Mouse (Mus musculus) embryonic facial prominence, embryonic 13.5 days (tissue): Measurements from ENCODE around the gene 1600002K03Rik. TPM values are rescaled to one million over a fixed set of nuclear protein-coding genes. Genes with fewer than 3 reads are reported as not detected.

Experiments
- ATAC-seq: fragments of 200-750 bp; cut with Nextera tagmentation; 2 replicates; pipeline ENCODE4 v1.8.0; 2017; ENCODE audit warnings: low read depth; ENCODE audit not compliant: insufficient number of reproducible peaks, insufficient read depth, low FRiP score, low TSS enrichment
- H3K27ac ChIP-seq: fragments of 300-500 bp; sonication (generic); 2 replicates; pipeline ENCODE4 v1.5.1; 2015; ENCODE audit warnings: moderate library complexity, mild to moderate bottlenecking, inconsistent platforms
- H3K27me3 ChIP-seq: fragments of 300-500 bp; sonication (generic); 2 replicates; pipeline ENCODE4 v1.6.1; 2015; ENCODE audit warnings: mild to moderate bottlenecking, inconsistent platforms
- H3K36me3 ChIP-seq: fragments of 300-500 bp; sonication (generic); 2 replicates; pipeline ENCODE4 v1.6.1; 2015; ENCODE audit warnings: mild to moderate bottlenecking, inconsistent platforms
- H3K4me1 ChIP-seq: fragments of 300-500 bp; sonication (generic); 2 replicates; pipeline ENCODE4 v1.6.1; 2015; ENCODE audit warnings: inconsistent platforms
- H3K4me2 ChIP-seq: fragments of 300-500 bp; sonication (generic); 2 replicates; pipeline ENCODE4 v1.6.1; 2015; ENCODE audit warnings: moderate library complexity, mild to moderate bottlenecking, inconsistent platforms
- H3K4me3 ChIP-seq: fragments of 300-500 bp; sonication (generic); 2 replicates; pipeline ENCODE4 v1.5.1; 2015; ENCODE audit warnings: mild to moderate bottlenecking, inconsistent platforms
- H3K9ac ChIP-seq: fragments of 300-500 bp; sonication (generic); 2 replicates; pipeline ENCODE4 v1.6.1; 2015; ENCODE audit warnings: mild to moderate bottlenecking, inconsistent platforms
- H3K9me3 ChIP-seq: fragments of 300-500 bp; sonication (generic); 2 replicates; pipeline ENCODE4 v1.6.1; 2016; ENCODE audit warnings: inconsistent platforms
- WGBS: fragments of 180-500 bp; shearing (Covaris S2); methylation state at CpG from one replicate; pipeline ENCODE4 v1.1.7; 2015; ENCODE audit warnings: mixed read lengths; 5-methylcytosine and 5-hydroxymethylcytosine counted together
- polyA plus RNA-seq: library from polyadenylated mRNA; unstranded; fragments of >200 nt; fragmentation: Nextera tagmentation; extraction: Ambion mirVana; gene quantifications from 2 replicates; pipeline ENCODE4 v1.2.1, GENCODE M21; 2015

1600002K03Rik gene
- polyA plus RNA-seq, 1 experiment from 2014 or later: 11.6 TPM

DNA sequence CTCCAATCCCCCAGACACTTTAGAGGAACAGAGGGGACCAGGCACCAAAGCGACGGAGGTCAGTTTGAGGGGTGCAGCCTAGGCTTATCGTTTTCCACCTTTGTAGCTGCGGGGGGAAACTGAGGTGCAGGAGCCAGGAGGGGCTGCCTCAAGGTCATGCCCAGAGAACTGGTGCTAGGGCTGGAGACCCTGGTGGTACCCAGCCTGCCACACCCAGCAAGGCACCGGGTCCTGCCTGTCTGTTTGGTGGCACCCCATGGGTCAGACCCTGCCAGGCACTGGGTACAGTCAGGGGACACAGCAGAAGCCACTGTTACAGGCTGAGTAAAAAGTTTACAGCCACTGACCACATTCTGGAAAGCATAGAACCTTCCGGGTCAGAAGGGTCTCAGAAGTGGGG, 7.5 kb downstream of the 1600002K03Rik start:
- WGBS: 34% methylated on average over 6 of the region's 6 CpGs
- no peak for ATAC-seq
- Histone ChIP-seq H3K36me3 (peaks cover 22% of the 10 kb centered on the region), H3K4me3 (peak overlapping the region; percentile 76), H3K27ac (peak overlapping the region; percentile 77), H3K9ac (peak overlapping the region; percentile 97), H3K27me3 (no peaks in the 10 kb centered on the region), H3K4me1 (peaks cover 23% of the 10 kb centered on the region), H3K4me2 (peak overlapping the region; percentile 89), H3K9me3 (no peaks in the 10 kb centered on the region)

DNA sequence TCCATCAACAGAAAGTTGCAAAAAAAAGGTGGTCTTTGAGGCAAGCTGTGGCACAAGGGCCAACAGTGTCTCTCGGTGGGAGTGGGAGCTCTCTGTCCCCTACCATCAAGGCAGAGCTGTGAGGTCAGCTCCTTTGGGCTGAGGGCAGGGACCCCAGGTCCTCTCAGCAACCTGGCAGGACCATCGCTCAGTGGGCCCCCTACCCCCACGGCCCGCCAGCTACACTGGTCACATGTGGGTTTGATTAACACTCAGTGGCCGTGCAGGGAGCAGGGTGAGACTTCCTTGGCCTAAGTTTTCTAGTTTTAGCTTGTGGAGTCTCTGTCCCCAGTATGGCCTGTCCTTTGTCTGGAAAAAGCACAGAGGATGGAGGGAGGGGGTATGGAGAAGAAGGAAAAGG, 8.1 kb downstream of the 1600002K03Rik start:
- ATAC-seq: no peak
- H3K9me3 ChIP-seq: no peaks in the 10 kb centered on the region
- no peak overlapping the region for H3K27ac ChIP-seq
- no peaks in the 10 kb centered on the region for H3K27me3 ChIP-seq
- H3K9ac ChIP-seq: peak overlapping the region; percentile 97
- peaks cover 22% of the 10 kb centered on the region for H3K36me3 ChIP-seq
- H3K4me1 ChIP-seq: peaks cover 28% of the 10 kb centered on the region
- H3K4me3 ChIP-seq: peak overlapping the region; percentile 76
- peak overlapping the region; percentile 89 for H3K4me2 ChIP-seq
- WGBS: 19% methylated on average over 5 of the region's 5 CpGs

DNA sequence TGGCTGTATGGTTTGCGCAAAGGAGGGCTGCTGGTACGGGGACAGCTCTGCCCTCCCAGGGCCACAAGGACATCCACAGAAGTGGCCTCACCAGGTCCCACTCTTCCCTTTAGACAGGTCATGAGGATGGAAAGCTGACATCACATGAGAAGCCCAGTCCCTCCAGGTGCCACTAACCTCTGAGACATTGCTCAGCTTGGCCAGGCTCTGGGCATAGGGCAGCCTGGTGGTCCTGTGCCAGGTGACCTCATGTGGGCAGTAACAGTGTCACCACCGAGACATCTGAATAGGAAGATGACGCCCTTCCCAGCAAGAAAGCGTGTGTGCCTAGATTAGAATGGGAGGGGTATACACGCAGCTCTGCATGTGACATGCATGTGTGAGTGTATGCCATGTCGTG, 9.8 kb downstream of the 1600002K03Rik start:
- no peak for ATAC-seq
- Histone ChIP-seq H3K4me2 (no peak overlapping the region), H3K4me3 (no peak overlapping the region), H3K27me3 (no peaks in the 10 kb centered on the region), H3K9me3 (no peaks in the 10 kb centered on the region), H3K27ac (no peak overlapping the region), H3K36me3 (peaks cover 34% of the 10 kb centered on the region), H3K9ac (no peak overlapping the region), H3K4me1 (peaks cover 31% of the 10 kb centered on the region)
- 88% methylated on average over 7 of the region's 7 CpGs for WGBS

DNA sequence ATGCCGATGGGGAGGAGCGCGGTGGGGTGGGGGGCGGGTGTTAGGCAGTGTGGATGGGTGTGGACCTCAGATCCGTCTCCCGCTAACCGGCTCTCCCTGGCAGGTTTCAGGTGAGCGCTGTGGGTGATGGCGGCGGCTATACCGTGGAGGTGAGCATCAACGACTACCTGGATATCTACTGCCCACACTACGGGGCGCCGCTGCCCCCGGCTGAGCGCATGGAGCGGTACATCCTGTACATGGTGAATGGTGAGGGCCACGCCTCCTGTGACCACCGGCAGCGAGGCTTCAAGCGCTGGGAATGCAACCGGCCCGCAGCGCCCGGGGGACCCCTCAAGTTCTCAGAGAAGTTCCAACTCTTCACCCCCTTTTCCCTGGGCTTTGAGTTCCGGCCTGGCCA, 13.9 kb downstream of the 1600002K03Rik start:
- peaks cover 31% of the 10 kb centered on the region for H3K27me3 ChIP-seq
- no peak for ATAC-seq
- H3K27ac ChIP-seq: no peak overlapping the region
- H3K9ac ChIP-seq: 0 out of 2 replicates have a peak overlapping the region, but pooled peaks have one; percentile 16
- 45% methylated on average over 27 of the region's 27 CpGs for WGBS
- peaks cover 27% of the 10 kb centered on the region for H3K4me1 ChIP-seq
- peaks cover 52% of the 10 kb centered on the region for H3K36me3 ChIP-seq
- no peak overlapping the region for H3K4me3 ChIP-seq
- H3K4me2 ChIP-seq: no peak overlapping the region
- H3K9me3 ChIP-seq: no peaks in the 10 kb centered on the region

DNA sequence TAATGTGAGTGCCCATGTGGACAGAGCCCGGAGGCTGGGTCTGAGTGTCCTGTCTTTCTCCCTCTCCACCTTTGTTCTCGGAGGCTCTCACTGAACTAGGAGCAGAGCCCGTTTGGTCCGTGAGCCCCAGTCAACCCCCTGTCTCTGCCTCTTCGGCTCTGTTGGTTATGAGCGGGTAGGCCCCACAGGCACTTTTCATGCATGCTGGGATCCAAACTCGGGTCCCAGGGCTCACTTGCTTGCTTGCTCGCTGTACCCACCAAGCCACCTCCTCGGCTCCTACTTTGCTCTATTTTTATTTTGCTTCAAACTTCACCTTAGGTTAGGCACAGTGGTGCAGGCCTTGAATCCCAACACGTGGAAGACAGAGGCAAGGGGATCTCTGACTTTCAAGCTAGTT, 15.0 kb downstream of the 1600002K03Rik start:
- no peak overlapping the region for H3K4me2 ChIP-seq
- no peak for ATAC-seq
- WGBS: 86% methylated on average over 10 of the region's 10 CpGs
- H3K27me3 ChIP-seq: peaks cover 42% of the 10 kb centered on the region
- peaks cover 22% of the 10 kb centered on the region for H3K4me1 ChIP-seq
- peaks cover 43% of the 10 kb centered on the region for H3K36me3 ChIP-seq
- H3K9ac ChIP-seq: no peak overlapping the region
- H3K4me3 ChIP-seq: no peak overlapping the region
- H3K27ac ChIP-seq: no peak overlapping the region
- no peaks in the 10 kb centered on the region for H3K9me3 ChIP-seq

DNA sequence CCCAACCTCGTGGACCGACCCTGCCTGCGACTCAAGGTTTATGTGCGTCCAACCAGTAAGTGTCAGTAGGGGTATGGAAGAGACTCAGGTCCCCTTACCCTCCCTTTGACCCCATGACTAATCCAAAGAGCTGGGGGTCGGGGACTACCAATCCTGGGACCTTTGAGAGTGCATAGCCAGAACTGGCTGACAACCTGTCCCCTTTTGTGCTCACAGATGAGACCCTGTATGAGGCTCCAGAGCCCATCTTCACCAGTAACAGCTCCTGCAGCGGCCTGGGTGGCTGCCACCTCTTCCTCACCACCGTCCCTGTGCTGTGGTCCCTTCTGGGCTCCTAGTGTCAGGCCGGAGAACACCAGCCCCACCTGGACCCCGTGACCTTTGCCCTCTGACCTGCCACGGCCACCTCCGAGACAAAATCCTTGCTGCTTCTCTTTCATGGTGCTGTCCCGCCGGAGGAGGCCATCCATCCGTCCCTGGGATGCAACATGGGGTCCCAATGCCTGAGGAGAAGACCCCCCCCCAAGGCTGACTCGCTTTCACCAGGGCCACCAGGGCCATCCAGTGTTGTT, 15.8 kb downstream of the 1600002K03Rik start:
- peaks cover 22% of the 10 kb centered on the region for H3K4me1 ChIP-seq
- H3K36me3 ChIP-seq: peaks cover 35% of the 10 kb centered on the region
- H3K9ac ChIP-seq: no peak overlapping the region
- no peak overlapping the region for H3K4me3 ChIP-seq
- no peaks in the 10 kb centered on the region for H3K9me3 ChIP-seq
- ATAC-seq: no peak
- no peak overlapping the region for H3K4me2 ChIP-seq
- no peak overlapping the region for H3K27ac ChIP-seq
- H3K27me3 ChIP-seq: peaks cover 46% of the 10 kb centered on the region
- WGBS: 71% methylated on average over 15 of the region's 15 CpGs

DNA sequence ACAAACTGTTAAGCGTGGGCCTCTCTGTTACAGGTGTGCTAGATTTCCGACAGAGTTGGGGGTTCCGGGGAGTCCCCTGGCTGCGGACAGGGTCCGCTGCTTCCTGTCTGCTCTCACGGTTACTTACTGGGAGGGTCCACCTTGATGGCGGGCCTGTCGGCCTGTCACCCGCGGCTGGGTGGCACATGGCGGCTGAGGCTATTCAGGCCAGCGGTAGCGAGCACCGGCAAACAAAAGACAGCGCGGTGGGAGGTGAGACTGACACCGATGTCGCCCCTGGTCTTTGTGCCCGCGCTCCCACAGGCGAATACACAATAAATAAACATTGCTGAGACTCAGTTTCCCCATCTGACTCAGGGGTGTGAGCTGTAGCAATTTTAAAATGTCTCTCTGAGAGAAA, 17.3 kb downstream of the 1600002K03Rik start:
- Histone ChIP-seq H3K4me2 (peak overlapping the region; percentile 79), H3K27me3 (peaks cover 46% of the 10 kb centered on the region), H3K4me3 (peak overlapping the region; percentile 49), H3K4me1 (peaks cover 22% of the 10 kb centered on the region), H3K9ac (peak overlapping the region; percentile 73), H3K9me3 (no peaks in the 10 kb centered on the region), H3K27ac (no peak overlapping the region), H3K36me3 (peaks cover 30% of the 10 kb centered on the region)
- 10% methylated on average over 21 of the region's 21 CpGs for WGBS
- ATAC-seq: no peak

DNA sequence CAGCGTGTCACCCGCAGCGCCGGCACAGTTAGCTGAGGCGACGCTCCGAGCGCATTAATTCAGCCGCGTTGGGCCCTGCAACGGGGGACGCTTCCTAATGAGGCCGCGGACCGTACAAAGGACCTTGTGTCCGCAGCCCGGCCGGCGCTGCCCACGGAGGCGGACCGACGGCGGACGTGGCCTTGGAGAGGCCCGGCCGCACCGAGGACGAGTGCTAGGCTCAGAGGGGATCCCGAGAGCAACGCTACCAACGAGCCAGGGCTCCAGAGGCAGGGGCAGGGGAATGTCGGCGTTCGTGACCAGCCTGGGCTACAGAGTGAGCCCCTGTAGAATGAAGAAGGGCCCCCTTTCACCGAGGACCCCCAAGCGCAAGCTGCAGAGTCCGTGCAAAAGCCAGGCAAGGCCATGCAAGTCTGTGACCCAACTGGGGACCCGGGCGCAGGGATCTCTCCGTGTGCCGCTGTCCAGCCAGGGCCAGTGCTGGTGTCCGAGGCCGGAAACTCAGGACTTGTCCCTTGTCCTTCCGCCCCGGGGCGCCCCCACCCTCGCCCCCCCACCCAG, 17.8 kb downstream of the 1600002K03Rik start:
- Histone ChIP-seq H3K9me3 (no peaks in the 10 kb centered on the region), H3K36me3 (peaks cover 30% of the 10 kb centered on the region), H3K27me3 (peaks cover 46% of the 10 kb centered on the region), H3K4me2 (peak overlapping the region; percentile 79), H3K9ac (peak overlapping the region; percentile 73), H3K4me3 (peak overlapping the region; percentile 49), H3K27ac (no peak overlapping the region), H3K4me1 (peaks cover 18% of the 10 kb centered on the region)
- ATAC-seq: no peak
- WGBS: under 1% methylated on average over 48 of the region's 48 CpGs

DNA sequence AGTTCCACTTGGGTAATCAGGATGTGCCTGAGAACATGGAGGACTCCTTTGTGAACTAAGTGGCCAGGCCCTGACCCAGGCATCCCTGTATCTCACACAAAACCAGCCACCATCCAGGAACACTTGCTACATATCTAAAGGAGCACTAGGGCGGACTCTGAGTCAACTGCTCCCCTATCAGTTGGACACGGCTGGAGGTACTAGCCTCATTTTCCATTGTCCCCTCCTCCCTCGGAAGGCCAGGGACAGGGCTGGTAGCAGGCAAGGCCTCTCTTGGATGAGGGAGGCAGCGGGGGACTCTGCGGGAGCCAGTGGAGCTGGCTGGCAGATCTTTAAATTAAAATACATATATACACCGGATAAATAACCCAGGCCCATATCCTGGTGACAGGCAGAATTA, 21.2 kb downstream of the 1600002K03Rik start:
- no peak overlapping the region for H3K27ac ChIP-seq

DNA sequence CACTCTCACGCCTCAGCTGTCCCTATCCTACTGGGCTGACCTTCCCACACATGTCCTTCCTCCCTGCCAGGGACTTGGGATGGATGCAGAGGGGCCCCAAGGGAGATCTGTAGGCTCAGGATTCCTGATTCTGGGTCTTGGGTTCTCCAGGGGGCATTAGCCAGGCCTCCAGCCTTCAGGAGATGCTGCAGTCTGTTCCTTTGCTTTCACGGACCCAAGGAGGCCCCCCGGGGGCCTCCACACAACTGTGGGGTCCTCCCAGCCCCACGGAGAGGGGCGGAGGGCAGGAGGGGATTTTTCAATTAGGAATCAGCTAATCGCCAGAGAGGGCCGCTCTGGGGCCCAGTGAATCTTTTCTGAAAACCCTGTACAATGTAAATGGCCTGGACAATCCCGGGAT, 21.7 kb downstream of the 1600002K03Rik start:
- H3K9ac ChIP-seq: no peak overlapping the region
- H3K9me3 ChIP-seq: no peaks in the 10 kb centered on the region
- no peak for ATAC-seq
- H3K27ac ChIP-seq: no peak overlapping the region
- WGBS: 44% methylated on average over 8 of the region's 8 CpGs
- no peak overlapping the region for H3K4me3 ChIP-seq
- no peak overlapping the region for H3K4me2 ChIP-seq
- no peaks in the 10 kb centered on the region for H3K36me3 ChIP-seq
- peaks cover 13% of the 10 kb centered on the region for H3K4me1 ChIP-seq
- H3K27me3 ChIP-seq: peaks cover 39% of the 10 kb centered on the region

More for the DNA sequence above, 21.2 kb downstream of the 1600002K03Rik start:
- Histone ChIP-seq H3K9ac (no peak overlapping the region), H3K4me3 (no peak overlapping the region), H3K4me2 (no peak overlapping the region), H3K4me1 (peaks cover 13% of the 10 kb centered on the region), H3K27me3 (peaks cover 42% of the 10 kb centered on the region), H3K9me3 (no peaks in the 10 kb centered on the region), H3K36me3 (peaks cover 3% of the 10 kb centered on the region)
- 73% methylated on average over 6 of the region's 6 CpGs for WGBS
- ATAC-seq: no peak

DNA sequence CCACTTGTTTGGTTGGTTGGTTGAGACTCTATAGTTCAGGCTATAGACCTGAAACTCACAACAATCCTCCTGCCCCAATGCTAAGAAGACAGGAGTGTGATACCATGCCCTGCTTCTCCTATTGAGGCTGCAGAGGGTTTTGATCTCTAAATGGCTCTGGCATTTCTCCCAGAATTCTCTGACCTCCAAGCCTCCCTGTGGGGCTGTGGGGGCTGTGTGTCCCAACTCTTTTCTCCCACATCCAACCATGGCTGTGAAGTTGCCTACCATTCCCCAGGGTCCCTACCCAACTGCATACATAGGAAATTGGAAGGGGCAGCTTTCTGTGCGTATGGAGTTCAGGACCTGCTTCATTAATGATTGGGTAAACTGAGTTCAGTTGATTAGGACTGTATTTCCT, 23.4 kb downstream of the 1600002K03Rik start:
- H3K9ac ChIP-seq: no peak overlapping the region
- no peak overlapping the region for H3K27ac ChIP-seq
- H3K9me3 ChIP-seq: no peaks in the 10 kb centered on the region
- ATAC-seq: no peak
- H3K4me1 ChIP-seq: no peaks in the 10 kb centered on the region
- H3K4me2 ChIP-seq: no peak overlapping the region
- 88% methylated on average over 1 of the region's 1 CpGs for WGBS
- no peaks in the 10 kb centered on the region for H3K36me3 ChIP-seq
- no peak overlapping the region for H3K4me3 ChIP-seq
- peaks cover 22% of the 10 kb centered on the region for H3K27me3 ChIP-seq

DNA sequence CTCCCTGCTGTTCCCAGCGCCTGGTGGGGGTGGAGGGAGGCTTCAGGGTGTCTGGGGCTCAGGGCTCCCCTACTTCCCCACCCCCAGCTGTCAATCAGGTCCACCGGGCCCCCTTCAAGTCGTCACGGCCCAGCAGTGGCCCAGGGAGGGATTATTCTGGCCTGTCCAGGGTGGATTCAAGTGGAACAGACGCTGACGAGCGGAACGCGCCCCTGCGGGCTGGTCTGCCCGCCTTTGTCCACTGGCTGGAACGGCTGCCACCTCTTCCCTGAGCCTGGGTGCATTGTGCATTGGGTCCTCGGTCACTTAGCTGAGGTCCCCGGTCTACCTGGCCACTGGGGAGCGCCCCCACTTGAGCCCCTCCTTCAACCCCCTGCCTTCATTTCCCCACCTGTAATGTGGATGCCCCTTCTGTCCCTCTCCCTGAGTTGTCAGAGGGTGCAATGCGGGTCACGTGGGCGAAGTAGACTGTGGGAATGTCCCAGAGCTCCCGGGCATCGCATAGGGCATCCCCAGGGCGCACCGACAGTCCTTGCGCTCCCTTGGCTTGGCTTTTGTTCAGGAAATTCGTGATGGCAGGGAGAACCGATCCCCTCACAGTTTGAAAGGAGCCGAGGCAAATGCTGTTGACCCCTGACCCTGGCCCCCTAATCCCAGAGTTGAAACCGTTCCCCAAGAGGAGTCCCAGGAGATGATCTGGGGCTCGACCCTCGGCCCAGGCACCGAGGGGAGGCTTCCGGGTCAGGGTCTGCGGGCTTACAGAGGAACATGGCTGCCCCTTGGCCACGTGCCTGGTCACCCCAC, 24.2 kb downstream of the 1600002K03Rik start:
- Histone ChIP-seq H3K9ac (peak overlapping the region; percentile 7; the same call in 1 of the 2 replicates), H3K27me3 (peaks cover 15% of the 10 kb centered on the region), H3K4me1 (no peaks in the 10 kb centered on the region), H3K36me3 (no peaks in the 10 kb centered on the region), H3K4me2 (no peak overlapping the region), H3K9me3 (no peaks in the 10 kb centered on the region), H3K27ac (no peak overlapping the region), H3K4me3 (no peak overlapping the region)
- WGBS: 51% methylated on average over 33 of the region's 33 CpGs
- ATAC-seq: no peak
